Mouse (Mus musculus): ENCODE results near the gene Csf3r. TPM values are rescaled to one million over a fixed set of nuclear protein-coding genes. Genes with fewer than 3 reads are reported as not detected.

Csf3r gene
- total and polyA plus RNA-seq, 3 experiments: not detected

DNA sequence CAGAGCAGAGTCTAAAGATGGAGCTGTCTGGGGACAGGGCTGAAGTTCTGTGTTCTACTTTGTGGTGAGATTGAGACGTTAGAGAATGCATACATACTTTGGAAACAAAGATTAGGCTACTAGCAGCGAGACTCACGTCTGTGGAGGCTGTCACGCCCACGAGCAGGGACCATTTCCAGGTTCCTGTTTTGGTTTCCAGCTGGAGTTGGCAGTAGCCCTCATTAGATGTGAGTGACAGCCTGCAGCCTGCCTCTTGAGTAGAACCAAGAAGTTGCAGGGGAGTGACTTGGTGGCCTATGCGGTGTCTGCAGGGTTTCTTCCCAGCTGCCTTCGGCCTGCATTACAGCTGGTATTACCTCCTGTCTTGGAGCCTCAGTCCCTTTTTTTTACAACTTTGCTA lies 27.3 kb downstream of the Csf3r start:
- Histone ChIP-seq H3K36me3 (replicated peaks in 1 of 2; ENCODE audit: control insufficient read depth in 1 of 2, insufficient read depth in 1 of 2, low read length in 1 of 2) (peaks cover 42 to 78% of the 10 kb centered on the region in 2 experiments), H3K27me3 (replicated peaks) (no peaks in the 10 kb centered on the region), H3K4me2 (ENCODE audit: insufficient read depth, low read depth, poor library complexity, severe bottlenecking) (no peak overlapping the region), H3K4me1 (ENCODE audit: control insufficient read depth in 1 of 2, insufficient read depth in 2 of 2) (peaks cover 5 to 13% of the 10 kb centered on the region in 2 experiments), H3K79me2 (replicated peaks; ENCODE audit: control insufficient read depth, extremely low read depth, insufficient read depth, poor library complexity, severe bottlenecking) (peaks cover 3% of the 10 kb centered on the region; the same call in 1 of the 2 replicates), H3K9ac (ENCODE audit: insufficient read depth, low read depth) (no peak overlapping the region), H3K27ac (ENCODE audit: insufficient read depth, low read depth) (no peak overlapping the region), H3K4me3 (replicated peaks in 1 of 3; ENCODE audit: low read depth in 2 of 3, low read length in 2 of 3, poor library complexity in 1 of 3) (no peak overlapping the region), H3K9me3 (replicated peaks; ENCODE audit: low read length) (no peaks in the 10 kb centered on the region)
- TF ChIP-seq IRF4 (IDR thresholded peaks at IDR 0.05; ENCODE audit: low read depth, low read length) (no peak), MAZ (IDR thresholded peaks at IDR 0.05; ENCODE audit: low read depth, low read length) (no peak), ZC3H11A (IDR thresholded peaks at IDR 0.05; ENCODE audit: low read depth, low read length) (no peak), BHLHE40 (IDR thresholded peaks at IDR 0.05; ENCODE audit: low read depth, low read length) (no peak), CHD2 (IDR thresholded peaks at IDR 0.05; ENCODE audit: low read length) (no peak)
- in situ Hi-C loops (cut with MboI; ENCODE audit: low pct_ligation_motif_present, low pct_unique_long_range_greater_than_20kb, low sequenced_read_pairs): no loop called here
- no peak for DNase-seq (ENCODE audit: extremely low read depth)
- dilution Hi-C loops (cut with MboI; ENCODE audit: extremely low pct_ligation_motif_present, extremely low pct_unique_long_range_greater_than_20kb, low sequenced_read_pairs): no loop called here

GRCm38 (mm10) chr4:126057207-126058133 lies 33.1 kb downstream of the Csf3r start:
- H3K4me3 ChIP-seq (replicated peaks in 1 of 3; ENCODE audit: low read depth in 2 of 3, low read length in 2 of 3, poor library complexity in 1 of 3): peak overlapping the region; percentile 60 to 77 (median 77)
- H3K9ac ChIP-seq (ENCODE audit: insufficient read depth, low read depth): peak overlapping the region; percentile 27
- H3K4me2 ChIP-seq (ENCODE audit: insufficient read depth, low read depth, poor library complexity, severe bottlenecking): peak overlapping the region; percentile 90
- DNase-seq (ENCODE audit: extremely low read depth): peak; percentile 27
- peaks cover 2 to 19% of the 10 kb centered on the region in 2 experiments; a peak in 3 of 4 replicates for H3K4me1 ChIP-seq (ENCODE audit: control insufficient read depth in 1 of 2, insufficient read depth in 2 of 2)
- dilution Hi-C loops (cut with MboI; ENCODE audit: extremely low pct_ligation_motif_present, extremely low pct_unique_long_range_greater_than_20kb, low sequenced_read_pairs) (no loop called here), in situ Hi-C loops (cut with MboI; ENCODE audit: low pct_ligation_motif_present, low pct_unique_long_range_greater_than_20kb, low sequenced_read_pairs) (no loop called here)
- H3K27ac ChIP-seq (ENCODE audit: insufficient read depth, low read depth): no peak overlapping the region
- no peaks in the 10 kb centered on the region for H3K79me2 ChIP-seq (replicated peaks; ENCODE audit: control insufficient read depth, extremely low read depth, insufficient read depth, poor library complexity, severe bottlenecking)
- H3K9me3 ChIP-seq (replicated peaks; ENCODE audit: low read length): no peaks in the 10 kb centered on the region
- H3K27me3 ChIP-seq (replicated peaks): no peaks in the 10 kb centered on the region
- H3K36me3 ChIP-seq (replicated peaks in 1 of 2; ENCODE audit: control insufficient read depth in 1 of 2, insufficient read depth in 1 of 2, low read length in 1 of 2): peaks cover 22 to 39% of the 10 kb centered on the region in 2 experiments
- peak; percentile 70 for TF ChIP-seq POLR2AphosphoS2 (IDR thresholded peaks at IDR 0.05; ENCODE audit: low read depth, low read length)
- TF ChIP-seq JUN (IDR thresholded peaks at IDR 0.05; ENCODE audit: insufficient read depth, low read depth, low read length): no peak

GRCm38 (mm10) chr4:126058134-126058996 lies 34.0 kb downstream of the Csf3r start, which contains the start of gene Oscp1:
Gene Oscp1, plus strand, starts transcription at chr4:126058565.
- H3K4me2 ChIP-seq (ENCODE audit: insufficient read depth, low read depth, poor library complexity, severe bottlenecking): peak within 1 kb of the TSS; percentile 90
- no peaks in the 10 kb centered on the region for H3K9me3 ChIP-seq (replicated peaks; ENCODE audit: low read length)
- H3K79me2 ChIP-seq (replicated peaks; ENCODE audit: control insufficient read depth, extremely low read depth, insufficient read depth, poor library complexity, severe bottlenecking): no peaks in the 10 kb centered on the region
- peak within 1 kb of the TSS; percentile 77 to 80 (median 77) for H3K4me3 ChIP-seq (replicated peaks in 1 of 3; ENCODE audit: low read depth in 2 of 3, low read length in 2 of 3, poor library complexity in 1 of 3)
- dilution Hi-C loops (cut with MboI; ENCODE audit: extremely low pct_ligation_motif_present, extremely low pct_unique_long_range_greater_than_20kb, low sequenced_read_pairs) (no loop called here), in situ Hi-C loops (cut with MboI; ENCODE audit: low pct_ligation_motif_present, low pct_unique_long_range_greater_than_20kb, low sequenced_read_pairs) (no loop called here)
- no peaks in the 10 kb centered on the region for H3K27me3 ChIP-seq (replicated peaks)
- peaks cover 2 to 19% of the 10 kb centered on the region in 2 experiments; a peak in 3 of 4 replicates for H3K4me1 ChIP-seq (ENCODE audit: control insufficient read depth in 1 of 2, insufficient read depth in 2 of 2)
- DNase-seq (ENCODE audit: extremely low read depth): peak; percentile 95
- peak within 1 kb of the TSS; percentile 64 for H3K9ac ChIP-seq (ENCODE audit: insufficient read depth, low read depth)
- peaks cover 21 to 32% of the 10 kb centered on the region in 2 experiments for H3K36me3 ChIP-seq (replicated peaks in 1 of 2; ENCODE audit: control insufficient read depth in 1 of 2, insufficient read depth in 1 of 2, low read length in 1 of 2)
- no peak within 1 kb of the TSS for H3K27ac ChIP-seq (ENCODE audit: insufficient read depth, low read depth)
- TF ChIP-seq PAX5 (IDR thresholded peaks at IDR 0.05; ENCODE audit: low read length) (no peak), MXI1 (IDR thresholded peaks at IDR 0.05; ENCODE audit: low read depth, low read length) (peak; percentile 97), USF1 (IDR thresholded peaks at IDR 0.05; ENCODE audit: low read depth, low read length) (no peak), SMC3 (IDR thresholded peaks at IDR 0.05; ENCODE audit: low read depth, low read length) (no peak), MYC (IDR thresholded peaks at IDR 0.05; ENCODE audit: low read depth, low read length) (no peak), ZNF384 (IDR thresholded peaks at IDR 0.05; ENCODE audit: low read depth, low read length) (no peak), TBP (conservative IDR thresholded peaks at IDR 0.05; ENCODE audit: low read depth, low read length) (0 out of 2 replicates have a peak, but pooled peaks have one; percentile 45), MAX (IDR thresholded peaks at IDR 0.05; ENCODE audit: low read length) (peak; percentile 47; the same call in 1 of the 2 replicates), NELFE (IDR thresholded peaks at IDR 0.05; ENCODE audit: low read depth, low read length) (0 out of 2 replicates have a peak, but pooled peaks have one; percentile 12), POLR2AphosphoS2 (IDR thresholded peaks at IDR 0.05; ENCODE audit: low read depth, low read length) (no peak), JUN (IDR thresholded peaks at IDR 0.05; ENCODE audit: insufficient read depth, low read depth, low read length) (no peak), NRF1 (IDR thresholded peaks at IDR 0.05; ENCODE audit: low read depth, low read length) (peak; percentile 46; the same call in 1 of the 2 replicates), SIN3A (IDR thresholded peaks at IDR 0.05; ENCODE audit: low read length) (peak; percentile 97), UBTF (IDR thresholded peaks at IDR 0.05; ENCODE audit: low read depth, low read length) (no peak), GABPA (IDR thresholded peaks at IDR 0.05; ENCODE audit: insufficient replicate concordance, low read depth, low read length) (no peak), TCF12 (IDR thresholded peaks at IDR 0.05; ENCODE audit: low read depth, low read length) (no peak; the same call in 1 of the 2 replicates)
